Mouse (Mus musculus) retina, embryonic 14.5 days (tissue): ENCODE data around the gene Ankrd22.

Source experiments
- DNase-seq: peaks from one replicate; pipeline ENCODE4 v3.0.0-alpha.2; 2015; ENCODE audit warnings: low spot score

Gene Ankrd22

DNA sequence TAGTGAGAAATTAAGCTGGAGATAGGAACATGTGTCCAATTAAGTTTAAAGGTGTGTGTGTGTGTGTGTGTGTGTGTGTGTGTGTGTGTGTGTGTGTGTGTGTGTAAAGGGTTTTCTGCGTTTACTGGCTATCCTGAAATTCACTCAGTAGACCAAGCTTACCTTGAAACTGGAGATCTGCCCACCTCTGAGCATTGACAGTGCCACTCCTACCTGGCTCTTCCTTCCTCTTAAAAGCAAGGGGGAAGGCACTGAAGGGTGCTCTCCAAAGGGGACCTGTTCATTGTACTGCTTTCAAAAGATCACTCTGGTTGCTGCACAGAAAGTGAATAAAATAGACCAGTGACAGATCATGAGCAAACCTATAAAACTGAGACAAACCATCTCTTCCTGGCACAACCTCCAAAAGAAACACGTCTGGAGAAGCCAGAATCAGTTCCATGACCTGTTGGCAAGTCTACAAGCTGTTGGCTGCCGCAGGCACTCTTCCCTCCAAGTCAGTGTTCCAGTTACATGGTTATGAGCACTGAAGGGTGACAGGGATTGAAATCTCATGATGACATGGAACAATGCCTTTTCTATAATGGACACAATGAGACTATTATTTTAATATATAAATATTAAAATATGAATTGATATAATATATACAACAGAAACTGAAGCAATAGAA, 76.7 kb downstream of the Ankrd22 start:
- no peak for DNase-seq

GRCm38 (mm10) chr19:34078130-34078529, 87.7 kb downstream of the Ankrd22 start:
- DNase-seq: no peak

DNA sequence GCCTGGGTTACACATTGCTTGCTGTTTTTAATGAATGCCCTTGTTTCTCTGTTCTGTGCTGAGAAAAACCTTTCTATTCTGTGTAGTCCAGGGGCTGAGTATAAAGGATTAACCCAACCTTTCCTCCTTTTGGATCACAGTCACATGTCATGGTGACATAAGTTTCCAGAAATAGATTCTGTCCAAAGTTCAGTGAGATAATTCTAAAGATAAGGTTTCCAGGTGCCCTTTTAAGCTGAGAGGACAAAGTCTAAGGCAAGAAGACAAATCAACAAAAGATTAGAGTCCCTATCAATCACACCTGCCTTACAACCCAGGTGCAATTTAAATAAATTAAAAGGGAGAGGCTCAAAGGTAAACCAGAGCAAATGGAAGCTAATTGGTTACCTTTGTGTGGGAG, 91.6 kb downstream of the Ankrd22 start:
- DNase-seq: no peak
